Mouse (Mus musculus) midbrain, embryonic 14.5 days (tissue): ENCODE measurements around the gene Tmem54. TPM values are rescaled to one million over a fixed set of nuclear protein-coding genes. Genes with fewer than 3 reads are reported as not detected.

Source experiments
- ATAC-seq: fragments of 200-750 bp; cut with Nextera tagmentation; 2 replicates; pipeline ENCODE4 v1.8.0; 2017; ENCODE audit warnings: moderate number of reproducible peaks, moderate library complexity; ENCODE audit not compliant: low FRiP score, low TSS enrichment
- DNase-seq: peaks from one replicate; pipeline ENCODE4 v3.0.0-alpha.2; 2015
- H3K27ac ChIP-seq: fragments of 300-500 bp; sonication (generic); replicated peaks from 2 replicates; pipeline ENCODE4 v1.5.1; 2014; ENCODE audit warnings: mild to moderate bottlenecking, low read depth, low read length, moderate library complexity
- H3K27me3 ChIP-seq: fragments of 300-500 bp; sonication (generic); 2 replicates; pipeline ENCODE4 v1.6.1; 2014; ENCODE audit warnings: low read length, control low read depth, mixed read lengths; ENCODE audit not compliant: control insufficient read depth, insufficient read depth
- H3K36me3 ChIP-seq: fragments of 300-500 bp; sonication (generic); 2 replicates; pipeline ENCODE4 v1.6.1; 2014; ENCODE audit warnings: low read length, control low read depth; ENCODE audit not compliant: control insufficient read depth, insufficient read depth
- H3K4me1 ChIP-seq: fragments of 300-500 bp; sonication (generic); 2 replicates; pipeline ENCODE4 v1.6.1; 2014; ENCODE audit warnings: mild to moderate bottlenecking, antibody characterized with exemption, low read length, control low read depth; ENCODE audit not compliant: control insufficient read depth, insufficient read depth
- H3K4me2 ChIP-seq: fragments of 300-500 bp; sonication (generic); 2 replicates; pipeline ENCODE4 v1.6.1; 2014; ENCODE audit warnings: mild to moderate bottlenecking, low read length, moderate library complexity
- H3K4me3 ChIP-seq: fragments of 300-500 bp; sonication (generic); replicated peaks from 2 replicates; pipeline ENCODE4 v1.5.1; 2014; ENCODE audit warnings: low read depth, low read length
- H3K9ac ChIP-seq: fragments of 300-500 bp; sonication (generic); replicated peaks from 2 replicates; pipeline ENCODE4 v1.6.1; 2014; ENCODE audit warnings: mild to moderate bottlenecking, low read length, moderate library complexity
- H3K9me3 ChIP-seq: fragments of 300-500 bp; sonication (generic); 2 replicates; pipeline ENCODE4 v1.6.1; 2016; ENCODE audit warnings: low read length, control low read depth, mixed read lengths; ENCODE audit not compliant: control insufficient read depth
- WGBS: fragments of 180-500 bp; shearing (Covaris S2); extraction: QIAGEN DNeasy Blood & Tissue Kit; methylation state at CpG from one replicate; pipeline ENCODE4 v1.1.7; 2014; 5-methylcytosine and 5-hydroxymethylcytosine counted together
- polyA plus RNA-seq: library from polyadenylated mRNA; unstranded; fragments of >200 nt; fragmentation: Nextera tagmentation; extraction: Ambion mirVana; gene quantifications from 2 replicates; pipeline ENCODE4 v1.2.1, GENCODE M21; 2014

Gene Tmem54
- polyA plus RNA-seq, 1 experiment from 2014 or later: not detected

DNA sequence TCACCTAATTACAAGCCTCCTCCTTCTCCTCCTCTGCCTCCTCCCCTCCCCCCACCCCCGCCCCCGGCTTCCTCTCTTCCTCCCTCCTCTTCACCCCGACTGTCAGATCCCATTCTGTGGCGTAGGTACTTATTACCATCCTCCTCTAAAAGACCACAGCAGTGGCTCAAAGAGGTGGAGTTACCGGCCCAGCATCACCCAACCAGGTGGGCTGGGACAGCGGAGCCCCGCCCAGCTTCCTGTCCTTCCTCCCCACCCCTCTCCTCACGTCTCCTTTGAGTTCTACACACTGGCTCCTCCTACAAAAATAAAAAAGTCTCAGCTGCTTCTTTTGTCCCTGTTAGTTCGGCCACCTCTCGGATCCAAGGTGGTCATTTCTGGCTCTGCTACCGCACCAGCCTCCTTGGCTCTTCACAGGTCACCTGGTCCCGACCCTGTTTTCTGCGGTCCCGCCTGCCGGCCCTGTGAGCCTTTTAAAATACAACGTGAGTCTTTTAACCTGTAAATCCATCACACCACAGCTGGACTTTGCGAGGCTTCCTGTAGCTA, 25.5 kb downstream of the Tmem54 start:
- H3K9ac ChIP-seq: no peak overlapping the region
- H3K9me3 ChIP-seq: no peaks in the 10 kb centered on the region
- no peak for ATAC-seq
- DNase-seq: no peak
- H3K4me3 ChIP-seq: no peak overlapping the region
- H3K4me1 ChIP-seq: peaks cover 22% of the 10 kb centered on the region
- peaks cover 5% of the 10 kb centered on the region for H3K27me3 ChIP-seq
- 8% methylated on average over 17 of the region's 17 CpGs for WGBS
- H3K36me3 ChIP-seq: no peaks in the 10 kb centered on the region
- peak overlapping the region; percentile 40 for H3K4me2 ChIP-seq
- H3K27ac ChIP-seq: no peak overlapping the region

DNA sequence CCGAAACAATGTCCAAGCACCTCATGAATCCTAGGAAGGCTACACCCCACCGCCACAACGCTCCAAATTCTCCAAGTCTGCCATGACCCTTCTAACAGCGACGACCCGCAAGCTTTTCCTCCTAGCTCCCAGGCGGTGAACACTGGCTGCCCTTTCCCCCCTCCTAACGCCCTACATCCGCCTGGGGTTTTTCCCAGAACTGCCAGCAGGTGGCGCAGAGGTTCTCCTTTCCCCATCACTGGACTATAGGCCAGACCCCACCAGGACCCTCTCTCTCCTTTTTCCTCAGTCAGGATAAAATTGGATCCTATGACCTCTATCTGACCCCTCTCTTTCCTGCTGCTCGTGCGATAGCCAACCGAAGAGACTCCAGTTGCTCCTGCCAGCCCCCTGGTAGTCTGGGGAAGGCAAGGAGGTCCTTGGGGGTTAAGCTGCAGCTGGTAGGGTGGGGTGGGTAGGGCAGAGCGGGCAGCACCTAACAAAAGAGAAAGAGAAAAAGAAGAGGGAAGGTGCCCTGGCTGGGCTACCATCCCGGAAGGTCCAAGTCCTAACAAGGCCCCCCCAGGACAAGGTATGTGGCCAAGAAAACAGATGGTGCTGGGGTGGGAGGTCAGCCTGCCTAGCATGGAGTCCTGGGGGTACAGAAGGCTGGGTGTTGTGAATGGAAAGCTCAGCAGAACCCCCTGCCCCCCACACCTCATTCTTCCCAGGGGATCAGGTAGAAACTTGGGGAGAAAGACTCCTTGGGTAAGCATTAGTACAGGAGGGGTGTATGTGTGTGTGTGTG, 29.6 kb downstream of the Tmem54 start:
- Histone ChIP-seq H3K9ac (no peak overlapping the region), H3K4me2 (0 out of 2 replicates have a peak overlapping the region, but pooled peaks have one; percentile 21)
- ATAC-seq: no peak

DNA sequence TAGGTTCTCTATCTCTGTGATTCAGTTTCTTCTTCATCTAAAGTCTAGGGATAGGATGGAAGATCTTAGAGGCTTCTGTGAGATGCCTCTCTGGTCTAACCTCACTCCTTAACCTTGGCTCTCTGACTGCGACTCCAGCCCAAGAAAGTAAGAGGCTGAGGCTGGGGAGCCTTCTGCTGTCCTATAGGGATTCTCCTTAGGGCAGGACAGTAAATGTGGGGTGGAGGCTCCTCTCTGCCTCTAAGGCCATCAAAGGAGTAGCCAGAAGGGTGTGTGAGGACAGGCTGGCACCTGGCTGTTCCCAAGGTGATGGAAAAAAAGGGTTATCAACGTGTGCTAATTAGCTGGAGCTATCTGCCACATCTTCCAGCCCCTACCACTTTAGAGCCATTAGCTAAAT, 30.3 kb downstream of the Tmem54 start:
- Histone ChIP-seq H3K9me3 (no peaks in the 10 kb centered on the region), H3K36me3 (no peaks in the 10 kb centered on the region), H3K9ac (no peak overlapping the region), H3K27me3 (peaks cover 26% of the 10 kb centered on the region), H3K4me3 (no peak overlapping the region), H3K4me2 (no peak overlapping the region), H3K4me1 (peaks cover 11% of the 10 kb centered on the region), H3K27ac (no peak overlapping the region)
- ATAC-seq (no peak), DNase-seq (no peak)
- WGBS: 67% methylated on average over 2 of the region's 2 CpGs

More for the DNA sequence above, 29.6 kb downstream of the Tmem54 start:
- peak; percentile 88 for DNase-seq
- Histone ChIP-seq H3K27ac (no peak overlapping the region), H3K27me3 (peaks cover 26% of the 10 kb centered on the region), H3K36me3 (no peaks in the 10 kb centered on the region), H3K4me3 (no peak overlapping the region), H3K4me1 (peaks cover 14% of the 10 kb centered on the region), H3K9me3 (no peaks in the 10 kb centered on the region)
- 11% methylated on average over 15 of the region's 15 CpGs for WGBS

DNA sequence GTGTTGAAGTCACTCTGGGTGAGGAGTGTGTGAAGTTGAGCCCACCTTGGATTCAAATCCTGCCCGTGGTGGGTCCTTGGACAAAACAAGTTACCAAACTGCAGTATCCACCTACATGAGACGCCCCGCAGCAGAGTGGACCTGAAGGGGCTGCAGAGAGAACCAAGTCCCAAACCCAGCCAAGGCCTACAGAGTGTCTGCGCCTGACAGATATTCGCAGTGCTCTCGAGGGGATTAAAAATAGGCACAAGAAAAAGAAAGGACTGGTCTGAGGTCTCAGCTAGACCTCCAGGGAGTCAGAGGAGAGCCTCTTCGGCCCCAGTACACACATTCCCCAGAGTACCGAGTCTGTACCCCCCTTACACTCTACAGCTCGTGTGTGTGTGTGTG, 30.8 kb downstream of the Tmem54 start:
- H3K27me3 ChIP-seq: peaks cover 26% of the 10 kb centered on the region

DNA sequence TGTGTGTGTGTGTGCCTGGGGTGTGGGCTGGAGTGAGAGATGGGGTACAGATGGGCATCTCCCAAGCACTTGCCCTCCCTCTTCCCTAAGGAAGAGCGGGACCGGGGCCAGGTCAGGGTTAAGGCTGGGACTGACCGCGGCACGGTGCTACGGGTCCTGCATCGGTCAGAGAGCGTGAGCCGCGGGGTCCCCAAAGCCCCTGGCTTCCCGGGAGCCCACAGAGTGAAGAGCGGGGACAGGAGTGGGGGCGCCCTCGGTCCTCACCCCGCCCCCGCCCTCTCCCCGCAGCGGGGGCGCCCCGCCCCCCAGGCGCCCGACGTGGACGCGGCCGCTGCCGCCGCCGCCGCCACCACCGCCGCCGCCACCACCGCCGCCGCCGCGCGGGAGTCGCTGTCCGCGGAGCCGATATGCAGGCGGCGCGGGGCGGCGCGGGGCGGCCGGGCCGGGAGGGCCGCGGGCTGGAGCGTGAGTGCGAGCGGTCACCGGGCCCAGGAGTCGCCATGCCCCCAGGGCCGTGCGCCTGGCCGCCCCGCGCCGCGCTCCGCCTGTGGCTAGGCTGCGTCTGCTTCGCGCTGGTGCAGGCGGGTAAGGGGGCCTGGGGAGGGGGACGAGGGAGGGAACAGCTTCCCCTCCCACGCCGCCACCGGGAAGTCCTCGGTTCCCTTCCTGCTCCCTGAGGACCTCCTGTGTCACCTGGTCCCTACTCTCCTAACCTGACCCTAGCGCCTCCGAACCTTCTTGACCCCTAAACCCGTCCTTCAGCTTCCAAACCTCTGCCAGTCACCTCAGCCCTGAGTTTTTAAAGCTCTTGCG, 31.4 kb downstream of the Tmem54 start, which contains the start of gene Fndc5:
Gene Fndc5, plus strand, starts transcription at position 421 of the 813 bp plus-strand sequence.
- Histone ChIP-seq H3K27ac (no peak within 1 kb of the TSS), H3K27me3 (peaks cover 26% of the 10 kb centered on the region)
- WGBS: 2% methylated on average over 49 of the region's 80 CpGs

More for the DNA sequence above, 30.8 kb downstream of the Tmem54 start:
- Histone ChIP-seq H3K9ac (peak overlapping the region; percentile 83; the same call in 1 of the 2 replicates), H3K4me2 (peak overlapping the region; percentile 97), H3K4me1 (peaks cover 8% of the 10 kb centered on the region; the same call in 1 of the 2 replicates), H3K9me3 (no peaks in the 10 kb centered on the region), H3K4me3 (peak overlapping the region; percentile 47), H3K36me3 (no peaks in the 10 kb centered on the region), H3K27ac (no peak overlapping the region)
- DNase-seq: no peak
- 27% methylated on average over 9 of the region's 9 CpGs for WGBS
- ATAC-seq: no peak

DNA sequence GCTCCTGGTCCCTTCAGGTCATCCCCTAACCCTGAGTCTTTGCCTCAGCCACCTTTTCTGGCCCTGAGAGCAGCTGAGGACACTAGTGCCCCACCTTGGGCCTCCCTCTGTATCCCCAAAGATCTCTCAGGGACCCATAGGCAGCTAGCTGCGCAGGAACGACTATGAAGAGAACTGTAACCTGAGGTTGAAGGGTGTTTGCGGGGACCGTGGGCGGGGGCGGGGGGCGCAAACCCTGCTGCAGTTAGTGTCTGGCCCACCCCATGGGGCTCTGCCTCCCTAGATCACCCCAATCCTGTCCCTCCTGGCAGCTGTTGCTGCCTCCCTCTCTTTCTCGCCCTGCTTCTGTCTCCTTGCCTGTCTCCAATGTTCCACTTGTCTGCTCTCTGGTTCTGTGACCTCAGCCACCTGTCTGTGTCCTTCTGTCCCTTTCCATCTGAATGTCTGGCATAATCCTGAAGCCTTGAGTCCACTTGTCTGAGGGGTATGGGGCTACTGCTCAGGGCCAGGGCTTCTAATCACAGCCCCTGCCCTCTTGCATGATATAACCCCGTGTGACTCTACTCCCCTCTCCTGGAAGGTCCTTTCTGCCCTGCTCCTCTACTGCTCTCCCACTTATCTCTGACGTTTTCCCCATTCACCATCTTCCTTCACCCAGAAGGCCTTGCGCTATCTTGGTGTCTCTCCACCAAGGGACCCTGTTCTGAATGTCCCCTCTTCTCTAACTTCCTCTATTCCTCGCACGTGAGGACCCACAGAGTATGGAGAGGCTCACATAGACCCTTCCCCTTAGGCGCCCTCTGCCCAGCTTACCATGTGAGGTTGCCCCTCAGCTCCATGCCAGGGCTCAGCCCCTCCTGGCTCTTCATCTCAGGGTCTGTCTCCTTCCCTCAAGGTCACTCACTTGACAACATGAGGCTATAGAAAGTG, 32.3 kb downstream of the Tmem54 start:
- DNase-seq: no peak

More for the DNA sequence above, 31.4 kb downstream of the Tmem54 start, which contains the start of gene Fndc5:
- Histone ChIP-seq H3K4me1 (peaks cover 13% of the 10 kb centered on the region), H3K36me3 (no peaks in the 10 kb centered on the region), H3K9me3 (no peaks in the 10 kb centered on the region), H3K9ac (peak within 1 kb of the TSS; percentile 83), H3K4me2 (peak within 1 kb of the TSS; percentile 97), H3K4me3 (peak within 1 kb of the TSS; percentile 47)
- ATAC-seq: peak; percentile 43; the same call in 1 of the 2 replicates
- peak; percentile 65 for DNase-seq

DNA sequence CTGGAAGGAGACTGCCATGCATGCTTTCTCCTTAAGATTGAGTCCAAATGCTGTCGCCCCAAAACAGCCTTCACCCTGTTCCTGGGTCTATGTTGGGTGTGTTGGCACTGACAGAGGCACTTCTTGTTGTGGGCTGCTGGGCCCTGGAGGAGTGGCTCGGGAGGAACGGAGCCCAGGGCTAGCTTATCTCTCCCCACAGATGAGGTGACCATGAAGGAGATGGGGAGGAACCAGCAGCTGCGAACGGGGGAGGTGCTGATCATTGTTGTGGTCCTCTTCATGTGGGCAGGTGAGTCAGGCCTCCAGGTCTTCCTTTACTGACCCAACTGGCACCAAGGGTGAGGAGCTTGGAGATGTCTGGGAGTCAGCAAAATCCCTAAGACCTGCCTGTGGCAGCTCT, 34.3 kb downstream of the Tmem54 start:
- ATAC-seq (no peak), DNase-seq (no peak)
- WGBS: 85% methylated on average over 5 of the region's 5 CpGs

More for the DNA sequence above, 32.3 kb downstream of the Tmem54 start:
- Histone ChIP-seq H3K4me3 (peak overlapping the region; percentile 47), H3K36me3 (no peaks in the 10 kb centered on the region), H3K27me3 (peaks cover 26% of the 10 kb centered on the region), H3K9ac (peak overlapping the region; percentile 83), H3K9me3 (no peaks in the 10 kb centered on the region), H3K4me1 (peaks cover 16% of the 10 kb centered on the region), H3K4me2 (peak overlapping the region; percentile 97), H3K27ac (no peak overlapping the region)
- ATAC-seq: no peak
- 39% methylated on average over 14 of the region's 14 CpGs for WGBS

More for the DNA sequence above, 34.3 kb downstream of the Tmem54 start:
- peaks cover 26% of the 10 kb centered on the region for H3K27me3 ChIP-seq
- no peak overlapping the region for H3K4me2 ChIP-seq
- peaks cover 16% of the 10 kb centered on the region for H3K4me1 ChIP-seq
- H3K36me3 ChIP-seq: 0 out of 2 replicates have a peak, but pooled peaks cover 4% of the 10 kb centered on the region
- H3K9me3 ChIP-seq: no peaks in the 10 kb centered on the region
- H3K9ac ChIP-seq: no peak overlapping the region
- H3K27ac ChIP-seq: no peak overlapping the region
- H3K4me3 ChIP-seq: no peak overlapping the region
